Mouse (Mus musculus) liver, adult 2 months (tissue): ENCODE results near the gene Tomm40l.

Experiments used
- CTCF ChIP-seq: fragments of 200-500 bp; IDR thresholded peaks from 2 replicates; pipeline ENCODE4 v1.5.1; 2011; ENCODE audit warnings: low read depth, low read length, control low read depth
- POLR2A ChIP-seq: fragments of 200-500 bp; IDR thresholded peaks from 2 replicates; pipeline ENCODE4 v1.6.1; 2011; ENCODE audit warnings: low read length, control low read depth; ENCODE audit not compliant: insufficient read depth; ENCODE audit errors: extremely low read depth

GRCm38 (mm10) chr1:171247916-171248315 is 25.6 kb upstream of the Tomm40l start:
- no peak for TF ChIP-seq POLR2A
- TF ChIP-seq CTCF = no peak
